Mouse (Mus musculus): ENCODE measurements around the gene Chmp4b. TPM values are rescaled to one million over a fixed set of nuclear protein-coding genes. Genes with fewer than 3 reads are reported as not detected.

Gene Chmp4b
- total and polyA plus RNA-seq, 3 experiments: 118 to 196 TPM; not detected in 1

- no peaks in the 10 kb centered on the region for H3K36me3 ChIP-seq (ENCODE audit: control insufficient read depth in 1 of 2, insufficient read depth in 2 of 2, low read length in 2 of 2)
- no peak for DNase-seq (ENCODE audit: low read depth, low spot score)
- H3K4me1 ChIP-seq (ENCODE audit: control insufficient read depth in 1 of 2, insufficient read depth in 2 of 2, low read length in 2 of 2): peaks cover 0 to 3% of the 10 kb centered on the region in 2 experiments; a peak in 1 of 4 replicates
- no peaks in the 10 kb centered on the region for H3K9me3 ChIP-seq (replicated peaks; ENCODE audit: insufficient read depth, low read length)
- no peaks in the 10 kb centered on the region for H3K27me3 ChIP-seq (ENCODE audit: control insufficient read depth in 1 of 2, insufficient read depth in 2 of 2, low read length in 2 of 2)
- no peaks in the 10 kb centered on the region for H3K79me2 ChIP-seq (ENCODE audit: control insufficient read depth, insufficient read depth, low read length, poor library complexity)
- H3K4me3 ChIP-seq (ENCODE audit: control insufficient read depth in 1 of 2, insufficient read depth in 1 of 2, low read depth in 2 of 2, low read length in 2 of 2): no peak overlapping the region
- H3K27ac ChIP-seq (ENCODE audit: control insufficient read depth, low read depth, low read length): no peak overlapping the region
- no peak overlapping the region for H3K9ac ChIP-seq (ENCODE audit: control insufficient read depth, low read depth, low read length, poor library complexity, severe bottlenecking)
- no peak for TF ChIP-seq HCFC1 (IDR thresholded peaks at IDR 0.05; ENCODE audit: low read depth, low read length)
- no peak for TF ChIP-seq MAZ (IDR thresholded peaks at IDR 0.05; ENCODE audit: low read depth, low read length)
- no peak for TF ChIP-seq UBTF (IDR thresholded peaks at IDR 0.05; ENCODE audit: borderline replicate concordance, insufficient read depth, low read depth, low read length)
These were observed 55.2 kb downstream of the Chmp4b start for GRCm38 (mm10) chr2:154706526-154707280.

- no peak overlapping the region for H3K27ac ChIP-seq (ENCODE audit: control insufficient read depth, low read depth, low read length)
- no peak overlapping the region for H3K4me3 ChIP-seq (ENCODE audit: control insufficient read depth in 1 of 2, insufficient read depth in 1 of 2, low read depth in 2 of 2, low read length in 2 of 2)
- H3K36me3 ChIP-seq (ENCODE audit: control insufficient read depth in 1 of 2, insufficient read depth in 2 of 2, low read length in 2 of 2): no peaks in the 10 kb centered on the region
- H3K9me3 ChIP-seq (replicated peaks; ENCODE audit: insufficient read depth, low read length): no peaks in the 10 kb centered on the region
- no peak for TF ChIP-seq NRF1 (IDR thresholded peaks at IDR 0.05; ENCODE audit: insufficient read depth, low read depth, low read length, poor library complexity, severe bottlenecking)
- no peak for TF ChIP-seq RCOR1 (IDR thresholded peaks at IDR 0.05; ENCODE audit: low read depth, low read length)
- no peak for TF ChIP-seq NELFE (IDR thresholded peaks at IDR 0.05; ENCODE audit: low read depth, low read length)
- no peak for TF ChIP-seq MXI1 (IDR thresholded peaks at IDR 0.05; ENCODE audit: low read depth, low read length)
- no peak for TF ChIP-seq ELF1 (IDR thresholded peaks at IDR 0.05; ENCODE audit: low read depth, low read length)
- no peak for TF ChIP-seq POLR2AphosphoS2 (IDR thresholded peaks at IDR 0.05; ENCODE audit: low read length)
- no peak for TF ChIP-seq ETS1 (IDR thresholded peaks at IDR 0.05; ENCODE audit: low read depth, low read length)
- no peak for TF ChIP-seq MEF2A (IDR thresholded peaks at IDR 0.05; ENCODE audit: extremely low read depth, insufficient replicate concordance, low read depth, low read length, poor library complexity, severe bottlenecking)
- no peak for TF ChIP-seq EP300 (IDR thresholded peaks at IDR 0.05; ENCODE audit: low read depth in 1 of 2, low read length in 2 of 2)
- no peak for TF ChIP-seq CHD1 (IDR thresholded peaks at IDR 0.05; ENCODE audit: low read depth, low read length)
- no peak for TF ChIP-seq SMC3 (IDR thresholded peaks at IDR 0.05; ENCODE audit: low read depth, low read length)
- TF ChIP-seq USF1 (IDR thresholded peaks at IDR 0.05; ENCODE audit: low read depth, low read length): no peak
- TF ChIP-seq MYC (IDR thresholded peaks at IDR 0.05; ENCODE audit: low read depth, low read length): no peak
- DNase-seq (ENCODE audit: low read depth, low spot score): no peak
- H3K4me1 ChIP-seq (ENCODE audit: control insufficient read depth in 1 of 2, insufficient read depth in 2 of 2, low read length in 2 of 2): peaks cover 0 to 2% of the 10 kb centered on the region in 2 experiments; a peak in 1 of 4 replicates
- no peaks in the 10 kb centered on the region for H3K27me3 ChIP-seq (ENCODE audit: control insufficient read depth in 1 of 2, insufficient read depth in 2 of 2, low read length in 2 of 2)
- no peaks in the 10 kb centered on the region for H3K79me2 ChIP-seq (ENCODE audit: control insufficient read depth, insufficient read depth, low read length, poor library complexity)
- H3K9ac ChIP-seq (ENCODE audit: control insufficient read depth, low read depth, low read length, poor library complexity, severe bottlenecking): no peak overlapping the region
These were observed 55.8 kb downstream of the Chmp4b start for GRCm38 (mm10) chr2:154707284-154707683.
